Mouse (Mus musculus): ENCODE measurements around the gene Tspyl4. TPM values are rescaled to one million over a fixed set of nuclear protein-coding genes. Genes with fewer than 3 reads are reported as not detected.
A peak's percentile ranks its signal among the peaks of the same experiment; 100 is the strongest.

Gene Tspyl4
- polyA plus RNA-seq, 1 experiment: 191 TPM

GRCm38 (mm10) chr10:34326701-34327100 is 29.5 kb downstream of the Tspyl4 start:
- peak; percentile 31 for TF ChIP-seq CTCF (IDR thresholded peaks at IDR 0.05; ENCODE audit: borderline replicate concordance, extremely low read depth, insufficient read depth, insufficient read length)
- no peak for TF ChIP-seq POLR2A (IDR thresholded peaks at IDR 0.05; ENCODE audit: borderline replicate concordance, extremely low read depth, insufficient read depth, insufficient read length, poor library complexity, severe bottlenecking)
- peak; percentile 67 for DNase-seq (ENCODE audit: low read depth)

GRCm38 (mm10) chr10:34327144-34327543 is 29.9 kb downstream of the Tspyl4 start:
- DNase-seq (ENCODE audit: low read depth): no peak
- TF ChIP-seq POLR2A (IDR thresholded peaks at IDR 0.05; ENCODE audit: borderline replicate concordance, extremely low read depth, insufficient read depth, insufficient read length, poor library complexity, severe bottlenecking): no peak
- TF ChIP-seq CTCF (IDR thresholded peaks at IDR 0.05; ENCODE audit: borderline replicate concordance, extremely low read depth, insufficient read depth, insufficient read length): no peak

GRCm38 (mm10) chr10:34328310-34328709 is 31.1 kb downstream of the Tspyl4 start:
- peak; percentile 73 for TF ChIP-seq CTCF (IDR thresholded peaks at IDR 0.05; ENCODE audit: borderline replicate concordance, extremely low read depth, insufficient read depth, insufficient read length)
- TF ChIP-seq POLR2A (IDR thresholded peaks at IDR 0.05; ENCODE audit: borderline replicate concordance, extremely low read depth, insufficient read depth, insufficient read length, poor library complexity, severe bottlenecking): no peak
- DNase-seq (ENCODE audit: low read depth): peak; percentile 80

GRCm38 (mm10) chr10:34341014-34341413 is 43.8 kb downstream of the Tspyl4 start:
- TF ChIP-seq CTCF (IDR thresholded peaks at IDR 0.05; ENCODE audit: borderline replicate concordance, extremely low read depth, insufficient read depth, insufficient read length): no peak
- TF ChIP-seq POLR2A (IDR thresholded peaks at IDR 0.05; ENCODE audit: borderline replicate concordance, extremely low read depth, insufficient read depth, insufficient read length, poor library complexity, severe bottlenecking): no peak

GRCm38 (mm10) chr10:34341886-34342285 is 44.6 kb downstream of the Tspyl4 start:
- TF ChIP-seq POLR2A (IDR thresholded peaks at IDR 0.05; ENCODE audit: borderline replicate concordance, extremely low read depth, insufficient read depth, insufficient read length, poor library complexity, severe bottlenecking) (no peak), CTCF (IDR thresholded peaks at IDR 0.05; ENCODE audit: borderline replicate concordance, extremely low read depth, insufficient read depth, insufficient read length) (no peak)

More at GRCm38 (mm10) chr10:34341014-34341413, 43.8 kb downstream of the Tspyl4 start:
- DNase-seq (ENCODE audit: low read depth): no peak

More at GRCm38 (mm10) chr10:34341886-34342285, 44.6 kb downstream of the Tspyl4 start:
- DNase-seq (ENCODE audit: low read depth): no peak

Other genes starting within 250 kb of the Tspyl4 start
- gene Calhm5, start 200.9 kb upstream of the Tspyl4 start, polyA plus RNA-seq (2012; rRNA removed): 0.16 and 0.33 TPM in 2 replicates
- gene Calhm6, start 169.5 kb upstream of the Tspyl4 start, polyA plus RNA-seq (2012; rRNA removed): 0.23 and 0.38 TPM in 2 replicates
- gene Dse, start 89.7 kb upstream of the Tspyl4 start, polyA plus RNA-seq (2012; rRNA removed): 5.6 and 7.6 TPM in 2 replicates
- 68.5 and 77.6 TPM in 2 replicates for gene Tspyl1, start 15.3 kb upstream of the Tspyl4 start, polyA plus RNA-seq (2012; rRNA removed)
- gene Col10a1, start 92.5 kb downstream of the Tspyl4 start, polyA plus RNA-seq (2012; rRNA removed): 0.05 and 0.30 TPM in 2 replicates
- gene Nt5dc1, start 121.1 kb downstream of the Tspyl4 start, polyA plus RNA-seq (2012; rRNA removed): 1.6 and 1.7 TPM in 2 replicates
- 0.28 and 0.66 TPM in 2 replicates for gene Frk, start 186.0 kb downstream of the Tspyl4 start, polyA plus RNA-seq (2012; rRNA removed)

Measured in brain, embryonic 14.5 days (tissue).